Mouse (Mus musculus): ENCODE measurements around the gene E330021D16Rik. TPM values are rescaled to one million over a fixed set of nuclear protein-coding genes. Genes with fewer than 3 reads are reported as not detected.

The E330021D16Rik gene
- polyA plus RNA-seq, 1 experiment from 2014 or later = not detected

GRCm38 (mm10) chr6:136363313-136363712 lies 52.1 kb downstream of the E330021D16Rik start:
- Histone ChIP-seq H3K9ac (no peak overlapping the region), H3K4me3 (replicated peaks) (no peak overlapping the region), H3K4me2 (replicated peaks) (no peak overlapping the region), H3K27me3 (replicated peaks) (no peaks in the 10 kb centered on the region), H3K27ac (no peak overlapping the region), H3K36me3 (no peaks in the 10 kb centered on the region), H3K9me3 (no peaks in the 10 kb centered on the region), H3K4me1 (replicated peaks) (no peaks in the 10 kb centered on the region)
- 88% methylated on average over 8 of the region's 8 CpGs for WGBS
- no peak for ATAC-seq

- no peak for ATAC-seq
- Histone ChIP-seq H3K9me3 (no peaks in the 10 kb centered on the region), H3K27ac (no peak overlapping the region), H3K4me1 (replicated peaks) (no peaks in the 10 kb centered on the region), H3K4me3 (replicated peaks) (no peak overlapping the region), H3K27me3 (replicated peaks) (no peaks in the 10 kb centered on the region), H3K9ac (no peak overlapping the region), H3K36me3 (no peaks in the 10 kb centered on the region), H3K4me2 (replicated peaks) (no peak overlapping the region)
- 59% methylated on average over 5 of the region's 5 CpGs for WGBS
These were observed 56.9 kb downstream of the E330021D16Rik start for GRCm38 (mm10) chr6:136358471-136358870.

GRCm38 (mm10) chr6:136353399-136354184 lies 61.8 kb downstream of the E330021D16Rik start:
- no peak overlapping the region for H3K4me2 ChIP-seq (replicated peaks)
- 32% methylated on average over 11 of the region's 11 CpGs for WGBS
- H3K36me3 ChIP-seq = no peaks in the 10 kb centered on the region
- ATAC-seq = peak; percentile 56; the same call in 1 of the 2 replicates
- no peaks in the 10 kb centered on the region for H3K4me1 ChIP-seq (replicated peaks)
- no peaks in the 10 kb centered on the region for H3K9me3 ChIP-seq
- no peaks in the 10 kb centered on the region for H3K27me3 ChIP-seq (replicated peaks)
- H3K27ac ChIP-seq = no peak overlapping the region
- H3K9ac ChIP-seq = no peak overlapping the region
- no peak overlapping the region for H3K4me3 ChIP-seq (replicated peaks)

Other genes with a start within 250 kb of the E330021D16Rik start
- 0.10 and 0.60 TPM in 2 replicates for gene Grin2b, start 242.1 kb downstream of the E330021D16Rik start, polyA plus RNA-seq (2015; fragmentation: Nextera tagmentation; extraction: Ambion mirVana)
- gene Gm8994, start 88.0 kb downstream of the E330021D16Rik start, polyA plus RNA-seq (2015; fragmentation: Nextera tagmentation; extraction: Ambion mirVana) = not detected in 2 replicates
- 24.1 and 25.4 TPM in 2 replicates for gene Atf7ip, start 90.6 kb upstream of the E330021D16Rik start, polyA plus RNA-seq (2015; fragmentation: Nextera tagmentation; extraction: Ambion mirVana)
- gene Plbd1, start 246.4 kb upstream of the E330021D16Rik start, polyA plus RNA-seq (2015; fragmentation: Nextera tagmentation; extraction: Ambion mirVana) = 16.6 and 20.3 TPM in 2 replicates

Measured in intestine, embryonic 15.5 days (tissue).